Mouse (Mus musculus) neural tube, embryonic 14.5 days (tissue): Measurements from ENCODE around the gene Tmem19. TPM values are rescaled to one million over a fixed set of nuclear protein-coding genes. Genes with fewer than 3 reads are reported as not detected.

Experiments
- ATAC-seq: fragments of 200-750 bp; cut with Nextera tagmentation; 2 replicates; pipeline ENCODE4 v1.8.0; 2017; ENCODE audit warnings: low read depth, mild to moderate bottlenecking, moderate TSS enrichment, moderate library complexity
- H3K27ac ChIP-seq: fragments of 300-500 bp; sonication (generic); 2 replicates; pipeline ENCODE4 v1.5.1; 2014; ENCODE audit warnings: low read depth, mild to moderate bottlenecking, control low read depth, low read length, moderate library complexity, mixed read lengths
- H3K27me3 ChIP-seq: fragments of 300-500 bp; sonication (generic); 2 replicates; pipeline ENCODE4 v1.6.1; 2014; ENCODE audit warnings: low read length; ENCODE audit not compliant: control insufficient read depth, insufficient read depth
- H3K36me3 ChIP-seq: fragments of 300-500 bp; sonication (generic); 2 replicates; pipeline ENCODE4 v1.6.1; 2014; ENCODE audit warnings: low read length, mixed read lengths; ENCODE audit not compliant: control insufficient read depth, insufficient read depth
- H3K4me1 ChIP-seq: fragments of 300-500 bp; sonication (generic); 2 replicates; pipeline ENCODE4 v1.6.1; 2014; ENCODE audit warnings: low read length; ENCODE audit not compliant: control insufficient read depth, insufficient read depth
- H3K4me2 ChIP-seq: fragments of 300-500 bp; sonication (generic); 2 replicates; pipeline ENCODE4 v1.6.1; 2014; ENCODE audit warnings: mild to moderate bottlenecking, low read depth, low read length, control low read depth
- H3K4me3 ChIP-seq: fragments of 300-500 bp; sonication (generic); 2 replicates; pipeline ENCODE4 v1.5.1; 2014; ENCODE audit warnings: low read depth, low read length, control low read depth, mixed read lengths
- H3K9ac ChIP-seq: fragments of 300-500 bp; sonication (generic); replicated peaks from 2 replicates; pipeline ENCODE4 v1.6.1; 2014; ENCODE audit warnings: low read depth, mild to moderate bottlenecking, control low read depth, low read length, mixed read lengths
- H3K9me3 ChIP-seq: fragments of 300-500 bp; sonication (generic); 2 replicates; pipeline ENCODE4 v1.6.1; 2016; ENCODE audit warnings: low read length; ENCODE audit not compliant: control insufficient read depth
- WGBS: fragments of 180-500 bp; shearing (Covaris S2); extraction: QIAGEN DNeasy Blood & Tissue Kit; methylation state at CpG from one replicate; pipeline ENCODE4 v1.1.7; 2014; 5-methylcytosine and 5-hydroxymethylcytosine counted together
- polyA plus RNA-seq: library from polyadenylated mRNA; unstranded; fragments of >200 nt; fragmentation: Nextera tagmentation; extraction: Ambion mirVana; gene quantifications from 2 replicates; pipeline ENCODE4 v1.2.1, GENCODE M21; 2014

Tmem19 gene
- polyA plus RNA-seq, 1 experiment from 2014 or later, result 39.3 TPM

DNA sequence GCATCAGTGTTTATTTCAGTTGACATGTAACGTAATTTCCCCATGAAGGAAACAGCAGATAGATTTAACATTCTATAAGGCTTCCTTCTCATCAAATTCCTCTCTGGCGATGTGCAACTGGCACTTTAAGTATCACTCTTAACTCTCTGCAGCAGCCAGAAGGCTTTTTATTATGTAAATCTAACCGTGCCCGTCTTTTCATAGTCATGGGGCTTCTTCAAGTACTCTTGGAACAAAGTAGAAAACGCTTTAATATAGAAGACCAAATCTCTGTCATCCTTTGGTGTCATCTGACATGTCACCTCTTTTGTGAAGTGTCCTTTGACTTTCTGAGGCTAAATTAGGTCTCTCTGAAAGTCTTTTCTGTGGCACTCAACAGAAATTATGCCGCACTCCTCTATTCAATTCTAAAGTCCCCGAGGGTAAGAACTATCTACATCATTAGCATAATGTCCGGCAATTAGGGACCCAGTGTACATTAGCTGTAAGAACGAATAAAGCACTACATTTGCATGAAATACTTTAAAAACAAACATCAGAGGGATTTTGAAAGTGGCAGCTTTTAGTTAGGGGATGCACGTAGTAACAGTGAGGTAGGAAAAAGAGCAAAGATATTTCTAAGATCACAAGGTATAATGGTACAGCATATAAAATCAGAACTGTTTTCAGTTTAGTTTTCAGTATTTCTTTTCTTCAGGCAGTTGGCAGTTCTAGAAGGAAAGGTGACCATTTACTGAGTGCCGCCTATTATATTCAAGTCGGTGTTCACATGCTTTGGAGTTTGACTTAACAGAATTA, 20.7 kb upstream of the Tmem19 start:
- Histone ChIP-seq H3K4me3 (peak overlapping the region; percentile 97), H3K27ac (peak overlapping the region; percentile 53), H3K4me1 (peaks cover 32% of the 10 kb centered on the region)

DNA sequence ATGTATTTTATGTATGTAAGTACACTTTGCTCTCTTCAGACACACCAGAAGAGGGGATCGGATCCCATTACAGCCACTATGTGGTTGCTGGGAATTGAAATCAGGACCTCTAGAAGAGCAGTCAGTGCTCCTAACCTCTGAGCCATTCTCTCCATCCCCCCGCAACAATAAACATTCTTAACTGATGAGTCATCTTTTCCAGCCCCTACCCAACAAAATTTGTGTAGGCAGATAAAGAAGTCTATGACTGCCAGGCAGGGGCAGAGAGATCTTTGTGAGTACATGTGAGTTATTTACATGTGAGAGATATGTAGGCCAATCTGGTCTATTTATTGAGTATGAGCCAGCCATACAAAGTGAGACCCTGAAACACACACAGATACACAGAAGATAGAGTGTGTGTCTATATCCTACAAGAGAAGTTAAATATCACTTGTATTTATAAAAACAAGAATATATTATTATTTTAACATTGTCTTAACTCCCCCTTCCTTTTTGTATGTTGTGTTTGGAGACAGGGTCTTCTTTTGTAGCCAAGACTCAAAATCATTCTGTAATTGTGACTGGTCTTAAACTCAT, 19.3 kb upstream of the Tmem19 start:
- H3K9ac ChIP-seq, result no peak overlapping the region
- 86% methylated on average over 2 of the region's 2 CpGs for WGBS
- peak overlapping the region; percentile 67; the same call in 1 of the 2 replicates for H3K4me2 ChIP-seq
- H3K27ac ChIP-seq, result no peak overlapping the region
- no peak for ATAC-seq
- no peak overlapping the region for H3K4me3 ChIP-seq
- H3K4me1 ChIP-seq, result peaks cover 21% of the 10 kb centered on the region
- no peaks in the 10 kb centered on the region for H3K27me3 ChIP-seq
- no peaks in the 10 kb centered on the region for H3K36me3 ChIP-seq
- no peaks in the 10 kb centered on the region for H3K9me3 ChIP-seq

More for the DNA sequence above, 20.7 kb upstream of the Tmem19 start:
- H3K4me2 ChIP-seq, result peak overlapping the region; percentile 67
- H3K9me3 ChIP-seq, result no peaks in the 10 kb centered on the region
- no peak for ATAC-seq
- H3K9ac ChIP-seq, result peak overlapping the region; percentile 90; the same call in 1 of the 2 replicates
- no peaks in the 10 kb centered on the region for H3K36me3 ChIP-seq
- 11% methylated on average over 12 of the region's 12 CpGs for WGBS
- H3K27me3 ChIP-seq, result no peaks in the 10 kb centered on the region

DNA sequence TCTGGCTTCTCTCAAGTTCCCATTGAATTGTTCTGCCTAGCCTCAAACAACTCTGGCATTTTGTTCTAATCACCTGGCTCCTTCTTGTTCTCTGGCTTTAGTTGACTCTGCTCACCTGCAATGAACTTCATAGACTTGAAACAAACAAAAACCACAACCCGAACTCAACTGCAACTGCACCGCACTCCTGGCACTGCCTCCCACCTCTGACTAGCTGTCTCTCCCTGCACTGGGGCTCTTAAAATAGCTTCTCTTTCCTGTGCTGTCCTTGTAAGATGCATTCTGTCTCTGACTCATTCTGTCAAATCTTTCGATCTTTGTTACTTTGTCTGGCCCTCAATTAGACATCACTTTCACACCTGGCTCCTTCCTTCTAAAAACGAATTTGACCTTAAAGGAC, 850 bp upstream of the Tmem19 start:
- ATAC-seq, result no peak
- WGBS, result 90% methylated on average over 4 of the region's 4 CpGs

DNA sequence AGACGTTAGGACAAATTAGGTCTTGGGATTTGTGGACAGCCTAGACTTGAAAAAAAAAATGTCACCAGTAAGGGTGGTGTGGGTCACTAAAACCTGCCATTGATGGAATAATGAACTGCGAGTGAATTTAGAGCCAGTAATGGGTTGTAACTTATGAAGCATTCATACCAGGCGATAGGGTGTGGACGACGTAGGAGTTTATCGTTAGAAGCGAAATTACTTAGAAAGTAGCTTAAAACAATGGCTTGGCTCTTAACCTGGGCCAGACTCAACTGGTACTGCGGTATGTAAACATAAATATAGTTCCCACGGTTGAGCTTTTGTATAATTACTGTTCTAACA, 293 bp upstream of the Tmem19 start:
- H3K27ac ChIP-seq, result peak overlapping the region; percentile 90
- WGBS, result 9% methylated on average over 9 of the region's 9 CpGs
- no peaks in the 10 kb centered on the region for H3K9me3 ChIP-seq
- H3K36me3 ChIP-seq, result no peaks in the 10 kb centered on the region
- H3K4me1 ChIP-seq, result peaks cover 13% of the 10 kb centered on the region
- H3K9ac ChIP-seq, result peak overlapping the region; percentile 44
- H3K4me3 ChIP-seq, result peak overlapping the region; percentile 51
- peak overlapping the region; percentile 67 for H3K4me2 ChIP-seq
- no peaks in the 10 kb centered on the region for H3K27me3 ChIP-seq
- peak; percentile 22 for ATAC-seq

More for the DNA sequence above, 850 bp upstream of the Tmem19 start:
- H3K9me3 ChIP-seq, result no peaks in the 10 kb centered on the region
- peak overlapping the region; percentile 67 for H3K4me2 ChIP-seq
- no peaks in the 10 kb centered on the region for H3K27me3 ChIP-seq
- H3K4me1 ChIP-seq, result peaks cover 13% of the 10 kb centered on the region
- H3K36me3 ChIP-seq, result no peaks in the 10 kb centered on the region
- no peak overlapping the region for H3K27ac ChIP-seq
- H3K4me3 ChIP-seq, result peak overlapping the region; percentile 51; the same call in 1 of the 2 replicates
- no peak overlapping the region for H3K9ac ChIP-seq

DNA sequence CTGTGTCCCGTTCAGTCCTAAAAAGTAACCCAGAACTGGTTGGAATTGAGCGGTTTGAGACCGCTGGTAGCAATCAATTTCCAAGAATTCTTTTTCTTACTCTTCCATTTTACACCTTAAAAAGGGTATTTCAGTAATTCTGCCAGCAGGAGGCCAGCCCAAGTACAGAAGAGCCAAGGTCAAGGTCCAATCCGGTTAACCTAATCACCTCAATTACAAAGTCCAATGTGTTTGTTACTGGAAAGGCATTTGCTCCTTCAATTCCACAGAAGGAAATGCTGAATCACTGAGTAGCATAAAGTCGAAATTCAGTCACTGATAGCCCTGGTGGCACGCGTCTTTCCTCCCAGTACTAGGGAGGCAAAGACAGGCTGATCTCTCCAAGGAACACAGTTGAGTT, 3.2 kb downstream of the Tmem19 start:
- 95% methylated on average over 7 of the region's 7 CpGs for WGBS
- no peak overlapping the region for H3K4me2 ChIP-seq
- H3K36me3 ChIP-seq, result peaks cover 3% of the 10 kb centered on the region; the same call in 1 of the 2 replicates
- no peaks in the 10 kb centered on the region for H3K27me3 ChIP-seq
- no peaks in the 10 kb centered on the region for H3K9me3 ChIP-seq
- no peak overlapping the region for H3K4me3 ChIP-seq
- H3K9ac ChIP-seq, result no peak overlapping the region
- no peak overlapping the region for H3K27ac ChIP-seq
- ATAC-seq, result no peak
- peaks cover 13% of the 10 kb centered on the region for H3K4me1 ChIP-seq

DNA sequence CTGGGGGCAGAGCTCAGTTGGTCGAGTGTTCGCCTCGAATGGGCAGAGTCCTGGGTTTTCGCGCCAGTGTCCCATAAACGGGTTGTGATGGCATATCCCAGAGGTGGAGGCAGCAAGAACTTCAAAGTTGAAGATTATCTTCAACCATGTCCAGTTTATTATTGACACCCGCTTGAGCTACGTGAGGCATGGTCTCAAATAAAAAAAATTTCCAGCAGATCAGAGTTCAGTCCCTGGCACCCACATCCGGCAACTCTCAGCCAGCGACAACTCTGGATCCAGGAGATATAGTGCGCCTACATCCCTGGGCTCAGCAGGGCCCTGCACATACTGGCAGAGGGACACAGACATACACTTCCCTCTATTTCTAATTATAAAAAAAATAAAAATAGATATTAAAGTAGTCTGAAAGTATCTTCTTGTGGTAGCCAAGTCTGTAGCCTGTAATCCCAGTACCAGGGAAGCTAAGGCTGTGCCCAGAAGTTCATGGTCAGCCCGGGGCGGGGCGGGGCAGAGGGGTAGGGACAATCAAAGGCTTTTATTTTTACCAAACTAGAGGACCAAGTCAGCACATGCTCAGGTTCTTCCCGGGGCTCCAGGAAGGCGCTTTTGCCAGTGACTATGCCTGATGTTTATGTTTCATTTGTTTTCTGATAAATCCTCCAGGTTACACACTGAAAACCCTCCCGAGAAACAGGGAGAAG, 3.9 kb downstream of the Tmem19 start:
- no peak overlapping the region for H3K4me3 ChIP-seq

DNA sequence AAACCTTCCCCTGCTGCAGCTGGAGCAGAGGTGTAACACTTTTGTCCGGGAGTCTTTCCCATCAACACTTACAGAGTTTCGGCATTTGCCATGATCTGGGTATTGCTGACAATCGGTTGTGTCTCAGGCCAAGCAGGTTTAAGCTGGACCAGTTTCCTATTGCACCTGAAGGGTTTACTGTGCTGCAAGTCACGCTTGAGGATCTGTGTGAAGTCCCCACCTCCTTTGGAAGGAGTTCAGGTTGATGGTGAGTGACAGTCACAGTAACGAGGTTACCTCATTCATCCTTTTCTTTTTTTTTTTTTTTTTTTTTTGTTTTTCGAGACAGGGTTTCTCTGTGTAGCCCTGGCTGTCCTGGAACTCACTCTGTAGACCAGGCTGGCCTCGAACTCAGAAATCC, 6.2 kb downstream of the Tmem19 start:
- Histone ChIP-seq H3K36me3 (peaks cover 3% of the 10 kb centered on the region; the same call in 1 of the 2 replicates), H3K4me2 (no peak overlapping the region), H3K4me1 (peaks cover 4% of the 10 kb centered on the region; the same call in 1 of the 2 replicates), H3K9me3 (no peaks in the 10 kb centered on the region), H3K27me3 (no peaks in the 10 kb centered on the region), H3K9ac (no peak overlapping the region), H3K4me3 (no peak overlapping the region), H3K27ac (no peak overlapping the region)
- no peak for ATAC-seq
- 91% methylated on average over 5 of the region's 7 CpGs for WGBS

More for the DNA sequence above, 3.9 kb downstream of the Tmem19 start:
- Histone ChIP-seq H3K9ac (no peak overlapping the region), H3K36me3 (peaks cover 3% of the 10 kb centered on the region; the same call in 1 of the 2 replicates), H3K9me3 (no peaks in the 10 kb centered on the region), H3K4me1 (peaks cover 13% of the 10 kb centered on the region), H3K4me2 (no peak overlapping the region), H3K27ac (no peak overlapping the region), H3K27me3 (no peaks in the 10 kb centered on the region)
- WGBS, result 94% methylated on average over 17 of the region's 17 CpGs
- no peak for ATAC-seq

DNA sequence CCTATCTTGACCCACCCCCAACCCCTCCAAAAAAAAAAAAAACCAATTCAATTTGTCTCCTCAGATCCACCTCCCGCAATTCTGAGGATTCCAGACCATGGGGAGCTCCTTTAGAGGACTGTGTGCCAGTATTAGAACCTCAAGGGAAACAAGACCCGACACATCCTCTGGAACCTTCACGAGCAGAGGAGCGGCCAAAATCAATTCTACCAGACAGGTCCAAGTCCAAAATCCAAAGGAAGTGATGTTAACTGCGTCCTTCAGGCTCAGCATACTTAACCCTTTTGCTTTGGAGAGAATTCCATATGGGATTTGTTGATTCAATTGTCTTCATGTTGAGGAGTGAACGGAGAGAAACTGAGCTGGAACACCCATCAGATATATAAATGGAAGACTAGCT, 7.3 kb downstream of the Tmem19 start:
- no peak for ATAC-seq
- no peaks in the 10 kb centered on the region for H3K9me3 ChIP-seq
- no peaks in the 10 kb centered on the region for H3K27me3 ChIP-seq
- WGBS, result 92% methylated on average over 6 of the region's 6 CpGs
- no peak overlapping the region for H3K4me3 ChIP-seq
- no peak overlapping the region for H3K4me2 ChIP-seq
- H3K27ac ChIP-seq, result no peak overlapping the region
- H3K36me3 ChIP-seq, result peaks cover 3% of the 10 kb centered on the region; the same call in 1 of the 2 replicates
- H3K9ac ChIP-seq, result no peak overlapping the region
- H3K4me1 ChIP-seq, result no peaks in the 10 kb centered on the region

DNA sequence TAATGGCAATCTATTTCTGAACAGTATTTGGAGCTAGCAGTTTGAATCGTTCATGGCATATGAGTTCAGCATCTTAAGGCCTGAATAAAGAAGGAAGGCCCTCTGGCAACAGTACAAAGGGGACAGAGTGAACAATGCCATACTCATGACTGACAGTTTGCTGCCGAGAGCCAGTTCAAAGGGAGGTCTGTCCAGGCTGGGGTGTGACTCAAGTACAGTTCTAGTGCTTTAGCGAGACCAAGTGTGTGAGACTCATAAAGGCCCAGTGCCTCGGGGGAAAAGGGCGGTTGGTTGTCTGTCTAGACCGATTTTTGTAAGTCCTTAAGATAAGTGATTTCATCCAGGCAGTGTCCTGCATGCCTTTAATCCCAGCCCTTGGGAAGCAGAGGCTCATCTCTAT, 7.7 kb downstream of the Tmem19 start:
- Histone ChIP-seq H3K27ac (no peak overlapping the region), H3K9me3 (no peaks in the 10 kb centered on the region), H3K36me3 (peaks cover 3% of the 10 kb centered on the region; the same call in 1 of the 2 replicates), H3K9ac (no peak overlapping the region), H3K27me3 (no peaks in the 10 kb centered on the region), H3K4me3 (no peak overlapping the region), H3K4me1 (no peaks in the 10 kb centered on the region), H3K4me2 (no peak overlapping the region)
- ATAC-seq, result no peak
- WGBS, result 66% methylated on average over 6 of the region's 6 CpGs
